Mouse (Mus musculus) thymus, postnatal 0 days (tissue): ENCODE data around the gene Gng8. TPM values are rescaled to one million over a fixed set of nuclear protein-coding genes. Genes with fewer than 3 reads are reported as not detected.

Experiments
- DNase-seq: peaks from one replicate; pipeline ENCODE4 v3.0.0-alpha.2; 2015; ENCODE audit warnings: low spot score
- polyA plus RNA-seq: library from polyadenylated mRNA; unstranded; fragments of >200 nt; fragmentation: Nextera tagmentation; extraction: Ambion mirVana; gene quantifications from 2 replicates; pipeline ENCODE4 v1.2.1, GENCODE M21; 2015

The Gng8 gene
- polyA plus RNA-seq, 1 experiment from 2014 or later = 0.44 TPM

GRCm38 (mm10) chr7:16907842-16908241 lies 16.3 kb downstream of the Gng8 start:
- no peak for DNase-seq

GRCm38 (mm10) chr7:16908367-16908766 lies 16.8 kb downstream of the Gng8 start:
- no peak for DNase-seq

- DNase-seq = no peak
These were observed 17.3 kb downstream of the Gng8 start for GRCm38 (mm10) chr7:16908859-16909258.

- DNase-seq = no peak
These were observed 18.3 kb downstream of the Gng8 start for GRCm38 (mm10) chr7:16909909-16910308.

- no peak for DNase-seq
These were observed 20.3 kb downstream of the Gng8 start for GRCm38 (mm10) chr7:16911904-16912303.

- DNase-seq = no peak
These were observed 20.8 kb downstream of the Gng8 start for GRCm38 (mm10) chr7:16912360-16912759.

- DNase-seq = peak; percentile 75
These were observed 22.3 kb downstream of the Gng8 start for GRCm38 (mm10) chr7:16913806-16914452.

GRCm38 (mm10) chr7:16914453-16915343 lies 23.1 kb downstream of the Gng8 start:
- no peak for DNase-seq

GRCm38 (mm10) chr7:16915461-16916340 lies 24.1 kb downstream of the Gng8 start:
- DNase-seq = no peak

GRCm38 (mm10) chr7:16916342-16917265 lies 25.0 kb downstream of the Gng8 start:
- DNase-seq = no peak

GRCm38 (mm10) chr7:16917447-16917846 lies 25.9 kb downstream of the Gng8 start:
- no peak for DNase-seq

GRCm38 (mm10) chr7:16918014-16918413 lies 26.4 kb downstream of the Gng8 start:
- DNase-seq = no peak

GRCm38 (mm10) chr7:16918670-16919069 lies 27.1 kb downstream of the Gng8 start:
- DNase-seq = no peak

GRCm38 (mm10) chr7:16919395-16920149 lies 28.0 kb downstream of the Gng8 start:
- no peak for DNase-seq

- DNase-seq = no peak
These were observed 28.6 kb downstream of the Gng8 start for GRCm38 (mm10) chr7:16920150-16920579.

GRCm38 (mm10) chr7:16920818-16921791 lies 29.5 kb downstream of the Gng8 start:
- no peak for DNase-seq

GRCm38 (mm10) chr7:16921881-16922335 lies 30.3 kb downstream of the Gng8 start:
- DNase-seq = no peak

- peak; percentile 28 for DNase-seq
These were observed 30.9 kb downstream of the Gng8 start for GRCm38 (mm10) chr7:16922360-16922973.
